Mouse (Mus musculus): ENCODE results near the gene Spaca4. TPM values are rescaled to one million over a fixed set of nuclear protein-coding genes. Genes with fewer than 3 reads are reported as not detected.

Gene Spaca4
- polyA plus RNA-seq, 1 experiment from 2014 or later: not detected

DNA sequence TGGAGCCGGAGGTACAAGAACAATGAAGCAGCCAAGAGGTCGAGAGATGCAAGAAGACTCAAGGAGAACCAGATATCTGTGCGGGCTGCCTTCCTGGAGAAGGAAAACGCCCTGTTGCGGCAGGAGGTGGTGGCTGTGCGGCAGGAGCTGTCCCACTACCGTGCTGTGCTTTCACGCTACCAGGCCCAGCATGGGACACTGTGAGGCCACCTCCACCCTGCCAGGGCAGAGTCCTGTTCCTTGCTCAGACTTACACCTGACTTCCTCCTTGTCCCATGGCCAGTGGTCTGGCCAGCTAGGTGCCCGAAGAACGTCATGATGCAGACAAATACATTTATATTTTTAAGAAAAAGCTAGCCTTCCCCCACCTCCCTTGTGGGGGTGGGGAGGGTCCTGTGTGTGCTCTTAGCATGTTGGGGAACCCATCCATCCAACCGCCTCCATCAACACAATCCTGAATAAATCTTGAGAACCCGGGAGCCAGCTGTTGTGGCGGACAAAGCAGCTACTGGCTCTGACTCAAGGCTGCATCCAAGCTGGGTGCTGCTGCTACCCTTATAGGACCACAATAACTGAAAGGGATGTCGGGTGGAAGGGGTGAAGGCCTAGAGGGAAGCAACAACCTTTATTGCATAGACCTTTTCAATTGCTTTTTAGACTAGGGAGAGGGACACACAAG lies 15.8 kb downstream of the Spaca4 start:
- H3K27me3 ChIP-seq: no peaks in the 10 kb centered on the region
- no peak overlapping the region; the same call in 1 of the 2 replicates for H3K9ac ChIP-seq
- WGBS: 63% methylated on average over 14 of the region's 14 CpGs
- peaks cover 63% of the 10 kb centered on the region for H3K4me1 ChIP-seq
- peak overlapping the region; percentile 69 for H3K27ac ChIP-seq
- H3K4me2 ChIP-seq (replicated peaks): peak overlapping the region; percentile 16; the same call in 1 of the 2 replicates
- no peak for ATAC-seq (ENCODE audit: low FRiP score)
- no peaks in the 10 kb centered on the region for H3K9me3 ChIP-seq (replicated peaks)
- H3K4me3 ChIP-seq: no peak overlapping the region
- H3K36me3 ChIP-seq: peaks cover 35% of the 10 kb centered on the region

DNA sequence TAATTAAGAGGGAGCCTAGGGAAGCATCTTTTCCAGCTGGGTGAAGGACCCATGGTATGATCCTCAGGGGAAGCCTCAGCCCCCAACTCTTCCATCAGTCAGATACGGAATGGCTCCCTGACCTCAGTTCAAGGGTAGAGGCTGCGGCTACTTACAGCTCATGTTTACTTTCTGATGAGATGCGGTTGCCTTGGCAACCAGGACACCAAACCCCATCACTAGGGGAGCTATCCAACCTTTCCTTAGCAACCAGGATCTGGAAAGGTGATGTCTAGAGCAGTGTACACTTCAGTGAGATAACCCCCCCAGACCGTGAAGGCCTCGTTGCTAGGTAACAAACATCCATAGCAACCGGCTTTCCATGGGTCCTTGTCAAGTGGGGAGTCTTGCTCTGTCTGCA lies 16.6 kb downstream of the Spaca4 start:
- Histone ChIP-seq H3K9ac (no peak overlapping the region), H3K4me1 (peaks cover 55% of the 10 kb centered on the region), H3K27me3 (no peaks in the 10 kb centered on the region), H3K36me3 (peaks cover 35% of the 10 kb centered on the region), H3K4me3 (no peak overlapping the region), H3K4me2 (replicated peaks) (peak overlapping the region; percentile 94; the same call in 1 of the 2 replicates), H3K27ac (peak overlapping the region; percentile 69), H3K9me3 (replicated peaks) (no peaks in the 10 kb centered on the region)
- WGBS: 32% methylated on average over 6 of the region's 6 CpGs
- ATAC-seq (ENCODE audit: low FRiP score): 0 out of 2 replicates have a peak, but pooled peaks have one; percentile 2

DNA sequence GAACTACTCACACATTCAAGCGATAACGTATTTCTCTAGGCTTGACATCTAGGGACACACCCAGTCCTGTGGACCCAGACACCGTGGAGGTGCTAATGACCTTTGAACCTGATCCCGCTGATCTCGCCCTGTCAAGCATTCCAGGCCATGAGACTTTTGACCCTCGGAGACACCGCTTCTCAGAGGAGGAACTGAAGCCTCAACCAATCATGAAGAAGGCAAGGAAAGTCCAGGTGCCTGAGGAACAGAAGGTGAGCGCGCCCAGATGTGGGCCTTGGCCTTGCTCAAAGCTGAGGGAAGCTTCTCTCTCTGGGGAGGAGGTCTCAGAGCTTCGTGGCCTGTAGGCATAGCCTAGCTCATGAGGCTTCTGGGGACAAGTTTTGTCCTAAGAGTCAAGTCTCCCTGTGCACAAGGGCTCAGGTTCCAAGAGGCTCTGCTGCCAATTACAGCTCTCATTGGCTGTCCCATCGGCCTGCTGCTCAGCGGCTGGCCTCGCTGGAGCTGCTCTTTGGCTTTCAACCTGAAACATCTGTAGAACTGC lies 17.3 kb downstream of the Spaca4 start:
- no peak for ATAC-seq (ENCODE audit: low FRiP score)
- WGBS: 47% methylated on average over 13 of the region's 13 CpGs
- H3K27me3 ChIP-seq: no peaks in the 10 kb centered on the region
- H3K4me1 ChIP-seq: peaks cover 60% of the 10 kb centered on the region
- peaks cover 31% of the 10 kb centered on the region for H3K36me3 ChIP-seq
- no peak overlapping the region for H3K4me3 ChIP-seq
- peak overlapping the region; percentile 49 for H3K27ac ChIP-seq
- peak overlapping the region; percentile 94 for H3K4me2 ChIP-seq (replicated peaks)
- H3K9me3 ChIP-seq (replicated peaks): no peaks in the 10 kb centered on the region
- no peak overlapping the region for H3K9ac ChIP-seq

DNA sequence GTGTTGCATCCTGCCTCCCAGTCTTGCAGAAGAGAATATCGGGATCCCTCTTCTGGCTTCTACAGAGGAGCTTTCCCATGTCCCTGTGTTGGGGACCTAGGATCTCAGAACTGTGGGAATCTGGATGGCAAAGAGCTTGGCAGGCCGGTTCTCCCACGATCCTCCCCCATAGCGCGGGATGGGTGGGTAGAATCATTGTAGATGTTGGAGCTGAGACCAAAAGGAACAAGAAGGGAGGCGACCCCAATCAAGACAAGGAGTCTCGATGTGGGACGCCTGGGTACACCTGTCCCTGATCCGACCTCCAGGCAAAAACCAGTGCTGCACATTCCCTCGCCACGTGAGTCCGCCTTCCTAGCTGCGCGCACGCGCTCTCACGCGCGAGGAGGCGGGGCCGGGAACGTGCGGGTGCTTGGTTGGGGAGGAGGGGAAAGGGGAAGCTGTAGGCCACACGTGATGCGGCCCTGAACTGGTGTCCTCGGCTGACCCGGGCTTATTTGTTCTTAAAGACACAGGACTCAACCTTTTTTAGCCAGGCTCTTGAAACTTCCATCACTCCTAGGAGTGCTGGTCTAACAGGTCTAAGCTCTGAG lies 18.1 kb downstream of the Spaca4 start:
- ATAC-seq (ENCODE audit: low FRiP score): no peak

DNA sequence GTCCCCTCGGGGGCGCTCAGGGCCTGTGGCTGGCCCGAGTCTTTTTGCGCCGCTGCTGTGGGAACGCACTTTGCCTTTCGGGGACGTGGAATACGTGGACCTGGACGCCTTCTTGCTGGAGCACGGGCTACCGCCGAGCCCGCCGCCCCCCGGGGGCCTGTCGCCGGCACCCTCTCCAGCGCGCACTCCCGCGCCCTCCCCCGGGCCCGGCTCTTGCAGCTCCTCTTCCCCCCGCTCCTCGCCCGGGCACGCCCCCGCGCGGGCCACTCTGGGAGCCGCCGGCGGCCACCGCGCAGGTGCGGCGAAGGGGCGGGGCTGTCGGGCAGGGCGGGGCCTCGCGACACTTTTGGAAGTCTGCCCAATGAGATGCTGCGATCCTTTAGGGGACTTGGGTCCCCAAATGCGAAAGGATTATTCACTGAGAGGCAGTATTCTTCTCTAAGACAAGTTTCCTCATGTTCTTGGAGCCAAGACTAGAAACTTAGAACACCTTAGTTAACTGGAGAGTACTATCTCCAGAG lies 18.8 kb downstream of the Spaca4 start:
- Histone ChIP-seq H3K27me3 (no peaks in the 10 kb centered on the region; the same call in none of the 2 replicates), H3K9ac (peak overlapping the region; percentile 78), H3K4me3 (peak overlapping the region; percentile 55), H3K4me2 (replicated peaks) (peak overlapping the region; percentile 94), H3K27ac (peak overlapping the region; percentile 49), H3K9me3 (replicated peaks) (no peaks in the 10 kb centered on the region), H3K36me3 (peaks cover 16% of the 10 kb centered on the region), H3K4me1 (peaks cover 67% of the 10 kb centered on the region)
- ATAC-seq (ENCODE audit: low FRiP score): no peak
- under 1% methylated on average over 37 of the region's 45 CpGs for WGBS

More for the DNA sequence above, 18.1 kb downstream of the Spaca4 start:
- Histone ChIP-seq H3K36me3 (peaks cover 23% of the 10 kb centered on the region), H3K9ac (peak overlapping the region; percentile 36; the same call in 1 of the 2 replicates), H3K27ac (peak overlapping the region; percentile 49), H3K9me3 (replicated peaks) (no peaks in the 10 kb centered on the region), H3K27me3 (no peaks in the 10 kb centered on the region; the same call in 1 of the 2 replicates), H3K4me3 (peak overlapping the region; percentile 55), H3K4me2 (replicated peaks) (peak overlapping the region; percentile 94), H3K4me1 (peaks cover 66% of the 10 kb centered on the region)
- under 1% methylated on average over 27 of the region's 27 CpGs for WGBS

DNA sequence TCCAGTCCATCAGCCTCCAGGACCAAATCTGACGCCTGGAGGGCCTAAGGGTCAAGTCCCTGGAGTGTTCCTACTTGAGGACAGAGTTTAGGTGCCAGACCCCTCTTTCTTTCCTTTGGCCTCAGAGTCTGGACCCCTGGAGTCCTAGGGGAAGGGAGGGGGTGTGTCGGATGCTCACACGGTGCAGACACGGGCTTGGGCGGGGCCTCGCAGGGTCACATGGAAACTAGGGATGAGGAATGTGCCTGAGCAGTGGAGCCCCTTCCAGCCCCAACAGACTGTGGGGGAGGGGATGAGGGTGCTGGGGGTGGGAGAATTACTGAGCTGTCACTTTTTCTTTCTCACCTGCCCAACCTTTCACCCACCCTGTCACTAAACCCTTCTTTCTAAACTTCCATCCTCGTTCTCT lies 19.7 kb downstream of the Spaca4 start:
- Histone ChIP-seq H3K9me3 (replicated peaks) (no peaks in the 10 kb centered on the region), H3K27ac (peak overlapping the region; percentile 70; the same call in 1 of the 2 replicates), H3K27me3 (no peaks in the 10 kb centered on the region; the same call in none of the 2 replicates), H3K4me2 (replicated peaks) (peak overlapping the region; percentile 94), H3K36me3 (peaks cover 7% of the 10 kb centered on the region), H3K4me3 (peak overlapping the region; percentile 55), H3K9ac (peak overlapping the region; percentile 78), H3K4me1 (peaks cover 76% of the 10 kb centered on the region)
- 0% methylated on average over 7 of the region's 7 CpGs for WGBS
- ATAC-seq (ENCODE audit: low FRiP score): no peak

DNA sequence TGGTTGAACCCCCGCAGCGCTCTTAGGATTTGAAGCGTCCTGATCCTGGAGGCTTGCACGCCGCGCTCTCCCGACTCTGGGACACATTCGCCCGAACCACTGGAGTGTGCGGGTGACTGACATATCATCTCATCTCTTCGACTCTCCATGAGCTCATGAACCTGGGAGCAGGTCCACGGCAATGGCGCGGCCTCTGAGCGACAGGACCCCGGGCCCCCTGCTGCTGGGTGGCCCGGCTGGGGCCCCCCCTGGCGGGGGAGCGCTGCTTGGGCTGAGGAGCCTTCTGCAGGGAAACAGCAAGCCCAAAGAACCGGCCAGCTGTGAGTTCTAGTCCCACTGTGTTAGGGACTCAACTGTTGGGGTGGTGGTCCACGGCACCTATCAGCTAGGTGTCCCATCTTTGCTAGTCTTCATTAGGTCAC lies 20.2 kb downstream of the Spaca4 start:
- peak overlapping the region; percentile 94 for H3K4me2 ChIP-seq (replicated peaks)
- WGBS: under 1% methylated on average over 21 of the region's 21 CpGs
- peak; percentile 1; the same call in 1 of the 2 replicates for ATAC-seq (ENCODE audit: low FRiP score)

DNA sequence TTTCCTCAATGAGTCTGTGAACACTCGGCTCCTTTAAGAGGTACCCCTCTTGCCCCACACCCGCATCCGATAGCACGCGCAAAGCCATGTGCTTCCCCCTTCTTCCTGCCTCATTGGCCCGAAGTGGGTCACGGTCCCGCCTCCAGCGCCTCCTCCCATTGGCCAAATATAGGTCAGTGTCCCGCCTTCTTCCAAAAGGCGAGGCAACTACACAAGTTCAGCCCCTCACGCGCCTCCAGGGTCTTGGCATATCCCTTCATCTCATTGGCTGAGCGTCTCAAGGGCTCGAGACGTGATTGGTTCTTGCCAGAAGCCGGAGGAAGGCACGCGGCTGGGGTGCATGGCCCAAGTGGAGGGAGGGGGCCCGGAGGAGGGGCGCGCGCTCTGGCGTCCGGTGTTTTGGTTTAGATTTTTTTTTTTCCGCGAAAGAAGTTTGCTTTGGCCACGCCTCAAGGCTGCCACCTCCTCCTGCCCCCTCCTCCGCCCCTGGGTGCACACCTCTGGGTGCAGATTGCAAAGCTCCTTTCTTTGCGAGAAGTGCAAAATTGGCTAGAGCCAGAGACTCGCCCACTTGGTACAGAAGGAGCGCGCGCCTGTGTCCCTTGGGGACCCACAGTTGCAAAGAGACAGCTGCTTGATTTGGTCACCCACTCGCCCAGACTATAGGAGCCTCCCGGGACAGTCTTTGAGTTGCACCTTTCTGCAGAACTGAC lies 20.7 kb downstream of the Spaca4 start, which contains the start of gene Dbp:
Dbp (plus strand) TSS at position 359 of the 713 bp plus-strand sequence.
- H3K36me3 ChIP-seq: no peaks in the 10 kb centered on the region
- peaks cover 81% of the 10 kb centered on the region for H3K4me1 ChIP-seq
- peak within 1 kb of the TSS; percentile 94 for H3K4me2 ChIP-seq (replicated peaks)
- peak within 1 kb of the TSS; percentile 91 for H3K27ac ChIP-seq
- ATAC-seq (ENCODE audit: low FRiP score): peak; percentile 83
- peak within 1 kb of the TSS; percentile 55 for H3K4me3 ChIP-seq
- no peaks in the 10 kb centered on the region for H3K9me3 ChIP-seq (replicated peaks)
- under 1% methylated on average over 36 of the region's 36 CpGs for WGBS
- H3K27me3 ChIP-seq: peaks cover 8% of the 10 kb centered on the region
- peak within 1 kb of the TSS; percentile 66 for H3K9ac ChIP-seq

More for the DNA sequence above, 20.2 kb downstream of the Spaca4 start:
- Histone ChIP-seq H3K4me1 (peaks cover 80% of the 10 kb centered on the region), H3K27ac (peak overlapping the region; percentile 70), H3K27me3 (peaks cover 2% of the 10 kb centered on the region), H3K36me3 (peaks cover 3% of the 10 kb centered on the region), H3K9me3 (replicated peaks) (no peaks in the 10 kb centered on the region), H3K4me3 (peak overlapping the region; percentile 55), H3K9ac (peak overlapping the region; percentile 49)

DNA sequence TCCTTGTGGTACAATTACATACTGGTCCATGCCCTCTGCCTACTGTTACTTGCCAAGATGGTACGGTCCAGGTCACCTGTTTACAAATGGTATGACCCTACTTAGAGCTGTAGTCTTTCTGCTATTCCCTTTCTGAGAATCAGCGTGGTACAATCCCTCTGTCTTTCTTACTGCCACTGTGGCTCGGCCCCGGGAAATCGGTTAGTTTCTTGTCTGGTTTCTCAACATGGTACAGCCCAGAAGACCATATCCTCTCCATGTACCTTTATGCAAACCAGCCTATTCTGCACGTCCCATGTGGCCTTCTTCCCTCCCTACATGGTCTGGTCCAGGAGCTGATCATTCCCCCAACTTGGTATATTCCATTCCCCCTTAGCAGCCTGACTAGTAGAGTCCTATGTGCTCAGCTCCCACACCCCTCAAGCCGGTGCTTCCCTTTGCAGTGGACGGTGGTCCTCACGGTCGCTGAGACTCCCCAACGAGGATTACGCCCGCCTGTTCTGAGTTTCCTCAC lies 21.5 kb downstream of the Spaca4 start:
- 2% methylated on average over 13 of the region's 13 CpGs for WGBS
- H3K36me3 ChIP-seq: no peaks in the 10 kb centered on the region
- H3K9ac ChIP-seq: peak overlapping the region; percentile 66
- peak; percentile 55 for ATAC-seq (ENCODE audit: low FRiP score)
- peak overlapping the region; percentile 91 for H3K27ac ChIP-seq
- peaks cover 16% of the 10 kb centered on the region for H3K27me3 ChIP-seq
- peaks cover 81% of the 10 kb centered on the region for H3K4me1 ChIP-seq
- H3K9me3 ChIP-seq (replicated peaks): no peaks in the 10 kb centered on the region
- H3K4me3 ChIP-seq: peak overlapping the region; percentile 55
- H3K4me2 ChIP-seq (replicated peaks): peak overlapping the region; percentile 94

DNA sequence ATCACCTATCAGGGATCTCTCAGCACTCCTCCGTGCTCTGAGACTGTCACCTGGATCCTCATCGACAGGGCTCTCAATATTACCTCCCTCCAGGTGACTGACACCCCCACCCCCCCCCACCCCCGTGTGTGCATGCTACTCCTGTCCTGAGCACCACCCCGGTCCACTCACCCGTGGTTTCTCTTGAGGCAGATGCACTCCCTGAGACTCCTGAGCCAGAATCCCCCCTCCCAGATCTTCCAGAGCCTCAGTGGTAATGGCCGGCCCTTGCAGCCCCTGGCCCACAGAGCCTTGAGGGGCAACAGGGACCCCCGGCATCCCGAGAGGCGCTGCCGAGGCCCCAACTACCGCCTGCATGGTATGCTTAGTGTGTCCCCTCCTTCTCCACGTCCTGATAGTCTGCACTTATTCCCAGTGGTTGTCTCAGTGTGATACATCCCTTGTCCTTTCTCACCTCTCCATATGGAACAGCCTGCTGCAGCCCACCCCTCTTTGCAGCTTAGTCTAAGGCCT lies 22.0 kb downstream of the Spaca4 start:
- no peaks in the 10 kb centered on the region for H3K9me3 ChIP-seq (replicated peaks)
- H3K4me1 ChIP-seq: peaks cover 75% of the 10 kb centered on the region
- 43% methylated on average over 12 of the region's 12 CpGs for WGBS
- H3K4me3 ChIP-seq: peak overlapping the region; percentile 55
- H3K4me2 ChIP-seq (replicated peaks): peak overlapping the region; percentile 94
- H3K36me3 ChIP-seq: no peaks in the 10 kb centered on the region
- H3K9ac ChIP-seq: peak overlapping the region; percentile 66
- H3K27ac ChIP-seq: peak overlapping the region; percentile 91
- H3K27me3 ChIP-seq: peaks cover 21% of the 10 kb centered on the region
- no peak for ATAC-seq (ENCODE audit: low FRiP score)

DNA sequence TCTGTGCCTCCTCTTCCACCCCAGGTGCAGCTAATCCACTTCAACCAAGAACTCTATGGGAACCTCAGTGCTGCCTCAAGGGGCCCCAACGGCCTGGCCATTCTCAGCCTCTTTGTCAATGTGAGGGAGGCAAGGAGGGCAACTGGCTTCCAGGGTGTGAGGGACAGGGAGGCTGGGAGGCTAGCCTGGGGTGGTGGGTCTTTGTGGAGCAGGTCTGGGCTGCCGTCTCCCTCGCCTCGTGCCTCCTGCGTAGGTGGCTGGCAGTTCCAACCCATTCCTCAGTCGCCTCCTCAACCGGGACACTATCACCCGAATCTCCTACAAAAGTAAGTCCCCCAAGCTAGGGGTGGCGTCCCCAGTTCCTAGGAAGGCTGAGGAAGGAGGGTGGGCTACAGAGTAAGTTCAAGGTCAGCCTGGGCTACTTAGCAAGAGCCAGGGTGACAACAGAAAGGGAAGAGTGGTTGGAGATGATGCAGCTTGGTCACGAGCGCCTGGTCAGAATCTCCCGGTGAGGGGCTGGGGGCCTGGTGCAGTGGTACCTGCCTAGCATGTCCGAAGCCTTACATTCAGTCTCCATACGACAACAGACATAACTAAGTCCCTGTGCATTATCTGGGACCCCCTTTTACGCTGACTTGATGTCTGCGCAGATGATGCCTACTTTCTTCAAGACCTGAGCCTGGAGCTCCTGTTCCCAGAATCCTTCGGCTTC lies 22.6 kb downstream of the Spaca4 start:
- peak overlapping the region; percentile 91 for H3K27ac ChIP-seq
- peaks cover 25% of the 10 kb centered on the region for H3K27me3 ChIP-seq
- H3K4me2 ChIP-seq (replicated peaks): peak overlapping the region; percentile 94
- H3K4me1 ChIP-seq: peaks cover 69% of the 10 kb centered on the region
- H3K9ac ChIP-seq: peak overlapping the region; percentile 66
- H3K4me3 ChIP-seq: peak overlapping the region; percentile 55; the same call in 1 of the 2 replicates
- no peaks in the 10 kb centered on the region for H3K36me3 ChIP-seq
- 87% methylated on average over 17 of the region's 17 CpGs for WGBS
- H3K9me3 ChIP-seq (replicated peaks): no peaks in the 10 kb centered on the region
- ATAC-seq (ENCODE audit: low FRiP score): no peak
